Mouse (Mus musculus): ENCODE results near the gene Nosip.

- TF ChIP-seq POLR2A (IDR thresholded peaks at IDR 0.05; ENCODE audit: insufficient read depth, low read depth, low read length) = no peak
- TF ChIP-seq EP300 (IDR thresholded peaks at IDR 0.05; ENCODE audit: insufficient read depth, low read depth, low read length) = no peak
Observed at GRCm38 (mm10) chr7:45118336-45118735, 56.1 kb downstream of the Nosip start.

All from heart, adult 2 months (tissue).